Mouse (Mus musculus): ENCODE measurements around the gene Atp6v0a1. TPM values are rescaled to one million over a fixed set of nuclear protein-coding genes. Genes with fewer than 3 reads are reported as not detected.

The Atp6v0a1 gene
- total RNA-seq, 2 experiments from 2014 or later, result 65.0 to 71.5 TPM

DNA sequence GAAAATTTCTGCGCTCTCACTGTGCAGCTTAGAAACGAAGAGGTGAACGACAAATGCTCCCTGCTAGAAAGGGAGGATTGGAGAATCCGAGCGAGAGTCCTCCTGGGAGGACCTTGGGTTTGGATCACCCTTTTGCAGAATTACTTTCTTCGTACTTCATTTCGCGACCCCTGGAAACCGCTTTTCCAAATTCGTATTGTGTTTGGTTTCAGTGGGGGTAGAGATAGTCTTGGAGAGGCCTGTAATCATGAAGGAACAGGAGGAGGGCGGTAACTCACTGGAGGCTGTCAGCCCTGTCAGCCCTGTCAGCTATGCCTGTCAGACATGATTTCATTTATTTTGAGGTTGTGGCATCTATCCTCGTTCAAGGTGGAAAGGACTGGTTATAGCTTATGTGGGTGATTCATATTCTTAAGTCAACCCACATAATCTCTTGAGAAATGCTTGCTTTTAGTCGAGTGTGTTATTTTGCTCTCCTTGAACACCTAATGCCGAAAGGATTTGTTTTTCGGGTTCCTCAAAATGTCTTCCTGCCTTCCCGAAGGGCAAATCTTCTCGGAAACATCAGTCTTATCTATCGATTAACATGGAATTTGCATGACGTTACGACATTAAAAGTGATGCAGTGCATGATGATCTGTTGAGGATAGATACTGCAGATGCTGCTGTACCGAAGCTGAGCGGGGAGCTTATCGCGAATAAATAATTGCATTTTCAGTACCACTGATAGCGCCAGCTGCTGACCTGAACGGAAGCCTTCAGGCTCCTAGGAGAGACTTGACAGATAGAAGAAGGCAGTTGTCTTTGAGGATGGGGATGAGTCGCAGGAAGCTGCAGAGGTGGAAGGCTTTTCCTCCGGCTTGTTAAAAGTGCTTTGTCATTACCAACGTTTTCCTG lies 884 bp downstream of the Atp6v0a1 start:
- ATAC-seq (replicated peaks; ENCODE audit: low FRiP score, low TSS enrichment, poor library complexity, severe bottlenecking), result peak; percentile 89

- no peak for ATAC-seq (replicated peaks; ENCODE audit: low FRiP score, low TSS enrichment, poor library complexity, severe bottlenecking)
These were observed 2.4 kb downstream of the Atp6v0a1 start for GRCm38 (mm10) chr11:101011641-101012040.

GRCm38 (mm10) chr11:101023371-101023770 lies 14.1 kb downstream of the Atp6v0a1 start:
- ATAC-seq (replicated peaks; ENCODE audit: low FRiP score, low TSS enrichment, poor library complexity, severe bottlenecking), result no peak

DNA sequence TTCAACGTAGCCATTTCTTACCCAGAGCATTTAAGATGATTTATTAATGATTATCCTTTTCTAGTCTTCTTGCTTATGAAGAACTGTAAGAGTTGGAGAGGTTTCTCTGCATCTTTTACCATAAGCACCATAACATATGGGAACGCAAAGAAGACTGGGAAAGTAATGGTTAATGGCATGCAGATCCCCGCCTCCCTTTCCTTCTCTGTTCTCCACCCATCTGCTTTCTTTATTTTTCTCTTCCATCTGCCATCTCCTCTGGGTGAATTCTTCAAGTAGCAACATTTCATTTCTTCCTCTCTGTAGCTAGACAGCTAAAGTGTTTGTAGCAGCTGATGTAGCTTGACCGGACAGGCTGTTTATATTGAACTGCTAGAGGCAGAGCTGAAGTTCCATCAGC lies 14.7 kb downstream of the Atp6v0a1 start:
- no peak for ATAC-seq (replicated peaks; ENCODE audit: low FRiP score, low TSS enrichment, poor library complexity, severe bottlenecking)

- no peak for ATAC-seq (replicated peaks; ENCODE audit: low FRiP score, low TSS enrichment, poor library complexity, severe bottlenecking)
These were observed 17.9 kb downstream of the Atp6v0a1 start for GRCm38 (mm10) chr11:101027121-101027520.

GRCm38 (mm10) chr11:101029320-101029719 lies 20.1 kb downstream of the Atp6v0a1 start:
- ATAC-seq (replicated peaks; ENCODE audit: low FRiP score, low TSS enrichment, poor library complexity, severe bottlenecking), result no peak

DNA sequence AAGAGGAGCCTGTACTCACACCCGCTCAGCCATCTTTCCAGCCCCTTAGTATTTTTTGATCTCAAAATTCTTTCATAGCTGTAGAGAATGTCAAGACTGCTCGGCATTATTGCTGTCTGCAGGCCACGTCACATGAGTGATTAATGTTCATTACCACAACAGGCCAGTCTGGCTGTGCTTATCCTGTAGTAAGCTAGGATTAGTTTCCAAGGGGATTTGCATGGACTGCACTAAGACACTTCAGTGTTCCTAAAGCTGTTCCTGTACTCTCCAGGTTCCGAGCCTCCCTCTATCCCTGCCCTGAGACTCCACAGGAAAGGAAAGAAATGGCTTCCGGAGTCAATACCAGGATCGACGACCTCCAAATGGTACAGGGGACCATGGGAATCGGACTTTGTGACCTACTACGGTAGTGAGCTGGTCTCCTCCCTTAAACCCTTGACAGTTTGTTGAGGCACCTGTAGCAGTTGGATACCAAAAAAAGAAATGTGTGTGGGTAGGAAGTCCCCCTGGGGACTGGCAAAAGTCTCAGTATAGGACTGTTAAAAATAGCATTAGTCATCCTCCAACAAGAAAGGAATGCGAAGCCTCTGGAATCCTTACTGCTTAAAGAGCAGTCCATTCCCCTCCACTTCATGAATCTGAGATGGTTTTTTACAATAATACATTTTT lies 21.0 kb downstream of the Atp6v0a1 start:
- ATAC-seq (replicated peaks; ENCODE audit: low FRiP score, low TSS enrichment, poor library complexity, severe bottlenecking), result no peak

- ATAC-seq (replicated peaks; ENCODE audit: low FRiP score, low TSS enrichment, poor library complexity, severe bottlenecking), result no peak
These were observed 21.5 kb downstream of the Atp6v0a1 start for GRCm38 (mm10) chr11:101030808-101031156.

GRCm38 (mm10) chr11:101031470-101031869 lies 22.2 kb downstream of the Atp6v0a1 start:
- no peak for ATAC-seq (replicated peaks; ENCODE audit: low FRiP score, low TSS enrichment, poor library complexity, severe bottlenecking)

GRCm38 (mm10) chr11:101033856-101034500 lies 24.7 kb downstream of the Atp6v0a1 start:
- no peak for ATAC-seq (replicated peaks; ENCODE audit: low FRiP score, low TSS enrichment, poor library complexity, severe bottlenecking)

DNA sequence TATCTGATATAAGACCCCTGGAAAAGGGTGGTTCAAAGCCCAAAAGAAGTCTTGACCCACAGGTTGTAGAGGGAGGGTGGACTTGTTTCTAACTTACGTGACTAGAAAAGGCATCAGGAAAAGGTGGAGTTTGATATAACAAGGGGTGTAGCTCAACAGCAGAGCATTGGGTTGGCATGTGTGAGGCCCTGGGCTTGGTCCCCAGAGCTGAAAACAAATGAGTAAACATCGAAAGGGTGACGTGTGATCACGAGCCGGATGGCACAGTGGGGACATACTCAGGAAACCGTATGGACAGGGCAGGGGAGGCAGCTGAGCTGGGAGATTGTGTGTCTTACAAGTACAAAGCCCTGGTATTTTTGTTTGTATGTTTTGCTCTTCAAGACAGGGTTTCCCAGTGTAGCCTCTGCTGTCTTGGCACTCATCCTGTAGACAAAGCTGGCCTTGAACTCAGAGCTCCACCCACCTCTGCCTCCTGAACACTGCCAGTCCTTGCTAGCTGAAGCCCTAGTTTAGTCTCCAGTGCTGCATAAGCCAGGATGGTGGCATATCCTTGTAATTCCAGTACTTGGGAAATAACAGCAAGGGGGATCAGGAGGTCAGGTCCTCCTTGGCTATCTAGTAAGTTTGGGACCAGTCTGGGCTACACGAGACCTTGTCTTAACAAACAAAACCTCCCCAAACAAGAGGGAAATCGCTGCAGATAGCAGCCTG lies 25.5 kb downstream of the Atp6v0a1 start:
- ATAC-seq (replicated peaks; ENCODE audit: low FRiP score, low TSS enrichment, poor library complexity, severe bottlenecking), result no peak

- no peak for ATAC-seq (replicated peaks; ENCODE audit: low FRiP score, low TSS enrichment, poor library complexity, severe bottlenecking)
These were observed 26.1 kb downstream of the Atp6v0a1 start for GRCm38 (mm10) chr11:101035328-101035695.

- no peak for ATAC-seq (replicated peaks; ENCODE audit: low FRiP score, low TSS enrichment, poor library complexity, severe bottlenecking)
These were observed 28.5 kb downstream of the Atp6v0a1 start for GRCm38 (mm10) chr11:101037795-101038194.

DNA sequence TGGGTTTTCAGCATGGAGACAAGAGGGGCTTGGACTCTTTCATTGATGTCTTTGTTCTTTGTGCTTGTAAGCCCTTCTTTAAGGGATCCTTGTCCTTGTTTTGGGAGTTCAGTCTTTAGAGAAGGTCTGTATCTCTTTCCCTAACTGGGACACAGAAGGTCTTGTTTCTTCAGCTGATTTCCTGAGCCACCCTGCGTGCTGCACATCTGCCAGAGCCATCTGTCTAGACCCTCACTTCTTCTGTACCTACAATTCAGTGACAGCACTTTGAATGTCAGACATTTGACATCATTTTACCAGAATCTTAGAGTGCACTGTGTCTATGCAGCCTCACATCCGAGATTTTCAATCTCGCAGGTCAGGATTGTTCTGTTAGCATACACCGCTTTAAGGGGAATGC lies 36.6 kb downstream of the Atp6v0a1 start:
- ATAC-seq (replicated peaks; ENCODE audit: low FRiP score, low TSS enrichment, poor library complexity, severe bottlenecking), result no peak

DNA sequence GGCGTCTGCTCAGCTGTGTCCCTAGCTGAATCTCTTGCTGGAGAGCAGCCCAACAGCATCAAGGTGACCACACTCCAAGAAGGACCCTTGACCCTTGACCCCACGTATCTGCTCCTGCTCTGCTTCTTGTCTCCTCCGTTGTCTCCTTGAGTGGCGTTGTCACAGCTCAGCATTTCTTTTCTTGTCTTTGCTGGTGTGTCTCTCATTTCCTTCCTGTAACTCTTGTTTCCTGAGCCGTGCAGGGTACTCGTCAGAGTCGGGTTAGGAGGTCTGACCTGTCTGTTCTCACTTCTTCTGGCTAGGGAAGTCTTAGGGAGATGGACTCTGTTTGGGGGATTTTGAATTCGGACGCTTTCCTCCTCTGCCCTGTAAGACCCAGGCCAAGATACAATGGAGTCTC lies 37.2 kb downstream of the Atp6v0a1 start:
- no peak for ATAC-seq (replicated peaks; ENCODE audit: low FRiP score, low TSS enrichment, poor library complexity, severe bottlenecking)

- no peak for ATAC-seq (replicated peaks; ENCODE audit: low FRiP score, low TSS enrichment, poor library complexity, severe bottlenecking)
These were observed 38.2 kb downstream of the Atp6v0a1 start for GRCm38 (mm10) chr11:101047502-101047901.

DNA sequence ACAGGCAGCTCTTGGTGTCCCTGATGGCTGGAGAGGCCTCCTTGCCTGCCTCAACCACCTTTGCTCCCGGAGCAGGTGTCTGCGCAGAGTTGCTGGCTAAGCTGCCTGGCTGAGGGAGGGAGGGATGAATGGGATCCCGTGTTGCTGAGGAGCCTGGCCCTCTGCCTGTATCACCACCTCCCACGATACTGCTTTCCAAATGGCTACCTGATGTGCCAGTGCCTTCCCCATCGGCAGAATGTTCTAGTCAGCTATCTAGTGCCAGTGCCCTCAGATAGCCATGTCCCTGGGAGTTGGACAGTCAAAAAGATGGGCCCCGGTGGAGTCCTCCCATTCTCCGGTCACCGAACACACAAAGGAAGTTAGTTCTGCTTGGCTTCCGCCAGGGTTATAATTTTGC lies 41.1 kb downstream of the Atp6v0a1 start:
- ATAC-seq (replicated peaks; ENCODE audit: low FRiP score, low TSS enrichment, poor library complexity, severe bottlenecking), result no peak

GRCm38 (mm10) chr11:101051051-101051493 lies 41.8 kb downstream of the Atp6v0a1 start:
- no peak for ATAC-seq (replicated peaks; ENCODE audit: low FRiP score, low TSS enrichment, poor library complexity, severe bottlenecking)

GRCm38 (mm10) chr11:101051617-101052016 lies 42.4 kb downstream of the Atp6v0a1 start:
- ATAC-seq (replicated peaks; ENCODE audit: low FRiP score, low TSS enrichment, poor library complexity, severe bottlenecking), result no peak

All from megakaryocyte-erythroid progenitor cell, adult 5-6 weeks (primary cell).